Mouse (Mus musculus) C2C12 (cell line): ENCODE measurements around the gene Slc6a6. TPM values are rescaled to one million over a fixed set of nuclear protein-coding genes. Genes with fewer than 3 reads are reported as not detected.

Experiments
- H3K27me3 ChIP-seq: one replicate; pipeline ENCODE4 v1.6.1; 2011; ENCODE audit not compliant: control insufficient read depth, insufficient read depth, insufficient read length
- H3K36me3 ChIP-seq: one replicate; pipeline ENCODE4 v1.6.1; 2011; ENCODE audit not compliant: control insufficient read depth, insufficient read depth
- H3K4me3 ChIP-seq: one replicate; pipeline ENCODE4 v1.5.1; 2011; ENCODE audit warnings: mild to moderate bottlenecking, control low read depth; ENCODE audit not compliant: poor library complexity, insufficient read depth, severe bottlenecking
- H3K79me2 ChIP-seq: one replicate; pipeline ENCODE4 v1.6.1; 2011; ENCODE audit not compliant: control insufficient read depth, insufficient read depth
- H3K79me3 ChIP-seq: one replicate; pipeline ENCODE4 v1.6.1; 2011; ENCODE audit warnings: low read depth, control low read depth
- H3ac ChIP-seq: one replicate; pipeline ENCODE3; 2011; ENCODE audit warnings: low read depth; ENCODE audit not compliant: control insufficient read depth, insufficient read length
- CEBPB ChIP-seq: IDR thresholded peaks from one replicate; pipeline ENCODE4 v1.6.1; 2011; ENCODE audit warnings: low read depth, mild to moderate bottlenecking, control low read depth, moderate library complexity
- CTCF ChIP-seq: IDR thresholded peaks from one replicate; pipeline ENCODE4 v1.5.1; 2011; ENCODE audit not compliant: control insufficient read depth, insufficient read depth, insufficient read length
- FOSL1 ChIP-seq: IDR thresholded peaks from one replicate; pipeline ENCODE4 v1.8.0; 2011; ENCODE audit warnings: mild to moderate bottlenecking, low read length; ENCODE audit not compliant: poor library complexity, insufficient read depth, severe bottlenecking
- MAX ChIP-seq: IDR thresholded peaks from one replicate; pipeline ENCODE4 v1.6.1; 2011; ENCODE audit warnings: mild to moderate bottlenecking, control low read depth
- MYOD1 ChIP-seq: IDR thresholded peaks from one replicate; pipeline ENCODE4 v1.6.1; 2011; ENCODE audit warnings: low read depth; ENCODE audit not compliant: control insufficient read depth, insufficient read length
- MYOG ChIP-seq: IDR thresholded peaks from one replicate; pipeline ENCODE4 v1.6.1; 2011; ENCODE audit not compliant: control insufficient read depth, insufficient read length; ENCODE audit errors: extremely low read depth
- USF1 ChIP-seq: IDR thresholded peaks from one replicate; pipeline ENCODE4 v1.6.1; 2011; ENCODE audit warnings: low read depth, mild to moderate bottlenecking, control low read depth, moderate library complexity
- polyA plus RNA-seq: library from polyadenylated mRNA; unstranded; fragments of >200 nt; fragmentation: generic; extraction: Trizol; gene quantifications from one replicate; pipeline ENCODE4 v1.2.1, GENCODE M21; 2012; ENCODE audit warnings: missing spikeins

Slc6a6 gene
- polyA plus RNA-seq, 1 experiment: 97.0 TPM

DNA sequence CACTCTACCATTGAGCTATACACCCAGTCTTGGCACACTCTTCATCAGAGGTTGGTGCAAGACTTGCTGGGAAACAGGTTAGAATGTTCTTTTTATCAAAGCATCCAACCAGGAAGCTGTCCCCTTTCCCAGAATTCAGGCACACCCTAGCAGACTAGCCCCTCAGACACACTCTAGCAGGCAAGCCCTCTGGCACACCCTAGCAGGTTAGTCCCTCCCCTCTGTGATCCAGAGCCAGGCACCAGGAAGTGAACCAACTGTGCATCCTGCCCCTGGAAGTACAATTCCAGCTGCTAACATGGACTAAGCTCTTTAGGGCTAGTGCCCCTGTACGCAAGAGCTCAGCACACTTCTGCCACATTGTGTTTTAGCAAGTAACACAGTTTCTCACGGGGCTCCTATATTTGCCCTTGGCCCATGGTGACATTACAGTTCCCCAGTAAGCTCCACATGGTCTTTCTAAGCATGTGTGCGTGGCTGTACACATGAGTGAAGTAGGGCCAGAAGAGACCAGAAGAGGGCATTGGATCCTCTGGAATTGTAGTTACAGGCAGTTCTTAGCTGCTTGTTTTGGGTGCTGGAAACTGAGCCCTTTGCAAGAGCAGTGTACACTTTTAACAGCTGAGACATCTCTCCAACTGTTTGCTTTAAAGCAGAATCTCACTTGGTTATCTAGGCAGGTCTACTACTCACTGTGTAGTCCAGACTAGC is 17.7 kb upstream of the Slc6a6 start:
- Histone ChIP-seq H3ac (no peak overlapping the region), H3K79me2 (no peaks in the 10 kb centered on the region), H3K79me3 (no peaks in the 10 kb centered on the region), H3K4me3 (no peak overlapping the region), H3K27me3 (no peaks in the 10 kb centered on the region), H3K36me3 (no peaks in the 10 kb centered on the region)
- TF ChIP-seq CTCF: no peak
- TF ChIP-seq FOSL1: no peak

DNA sequence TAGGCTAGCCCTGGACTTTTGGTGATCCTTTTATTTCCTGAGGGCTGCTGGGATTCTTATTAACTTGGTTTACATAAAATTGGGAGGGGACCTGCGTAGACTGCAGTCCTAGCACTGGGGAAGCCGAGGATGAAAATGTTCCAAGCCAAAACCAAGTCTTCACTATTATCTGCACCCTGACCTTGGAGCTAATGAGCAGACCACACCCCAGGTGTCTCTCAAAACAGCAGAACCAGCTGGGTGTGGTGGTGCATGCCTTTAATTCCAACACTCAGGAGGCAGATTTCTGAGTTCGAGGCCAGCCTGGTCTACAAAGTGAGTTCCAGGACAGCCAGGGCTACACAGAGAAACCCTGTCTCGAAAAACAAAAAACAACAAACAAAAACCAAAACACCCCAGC is 16.7 kb upstream of the Slc6a6 start:
- Histone ChIP-seq H3K27me3 (no peaks in the 10 kb centered on the region), H3ac (no peak overlapping the region), H3K36me3 (no peaks in the 10 kb centered on the region), H3K79me3 (no peaks in the 10 kb centered on the region), H3K79me2 (no peaks in the 10 kb centered on the region), H3K4me3 (no peak overlapping the region)
- no peak for TF ChIP-seq MYOG
- no peak for TF ChIP-seq CTCF
- no peak for TF ChIP-seq MAX
- TF ChIP-seq CEBPB: no peak
- no peak for TF ChIP-seq USF1

DNA sequence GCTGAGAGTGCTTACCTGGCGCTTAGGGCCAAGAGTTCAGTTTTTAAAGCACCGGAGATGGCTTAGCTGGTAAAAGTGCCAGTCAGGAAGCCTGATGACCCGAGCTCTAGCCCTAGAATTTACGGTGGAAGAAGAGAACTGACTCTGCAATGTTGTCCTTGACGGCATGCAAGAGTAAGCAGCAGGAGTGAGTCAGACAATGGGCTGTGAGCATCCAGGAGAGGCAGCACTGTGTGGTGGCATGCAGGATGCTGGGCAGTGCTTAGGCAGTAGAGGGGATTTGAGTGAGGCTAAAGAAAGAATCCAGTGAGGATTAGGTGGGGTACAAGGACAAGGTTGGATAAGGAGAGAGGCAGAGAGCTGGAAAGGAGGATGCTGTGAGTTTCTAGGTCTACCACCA is 15.6 kb upstream of the Slc6a6 start:
- H3K79me3 ChIP-seq: no peaks in the 10 kb centered on the region
- no peaks in the 10 kb centered on the region for H3K36me3 ChIP-seq
- no peak overlapping the region for H3ac ChIP-seq
- no peaks in the 10 kb centered on the region for H3K79me2 ChIP-seq
- TF ChIP-seq FOSL1: no peak
- no peak for TF ChIP-seq CEBPB
- no peak for TF ChIP-seq MYOD1
- no peak for TF ChIP-seq USF1
- TF ChIP-seq CTCF: no peak
- no peak for TF ChIP-seq MYOG
- no peak for TF ChIP-seq MAX
- no peak overlapping the region for H3K4me3 ChIP-seq
- no peaks in the 10 kb centered on the region for H3K27me3 ChIP-seq

DNA sequence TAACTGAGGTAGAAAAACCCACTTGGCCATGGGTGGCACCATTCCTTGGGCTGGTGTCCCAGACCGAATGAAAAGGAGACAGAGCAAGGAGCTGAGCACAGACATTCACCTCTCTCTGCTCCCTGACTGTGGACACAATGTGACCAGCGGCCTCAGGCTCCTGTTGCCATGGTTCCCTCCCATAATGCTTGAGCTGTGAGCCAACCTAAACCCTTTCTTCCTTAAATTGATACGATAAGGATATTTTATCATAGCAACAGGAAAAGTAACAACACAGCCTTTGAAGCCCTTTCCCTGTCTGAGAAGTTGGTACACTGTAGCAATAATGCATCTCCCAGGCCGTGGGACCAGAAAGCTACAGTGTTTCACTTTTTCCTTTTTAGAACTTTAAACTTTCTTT is 14.6 kb upstream of the Slc6a6 start:
- H3K79me3 ChIP-seq: no peaks in the 10 kb centered on the region
- H3K79me2 ChIP-seq: no peaks in the 10 kb centered on the region
- TF ChIP-seq CEBPB (no peak), MAX (no peak), MYOD1 (no peak)
- H3K4me3 ChIP-seq: no peak overlapping the region
- no peaks in the 10 kb centered on the region for H3K27me3 ChIP-seq
- no peaks in the 10 kb centered on the region for H3K36me3 ChIP-seq
- H3ac ChIP-seq: no peak overlapping the region

DNA sequence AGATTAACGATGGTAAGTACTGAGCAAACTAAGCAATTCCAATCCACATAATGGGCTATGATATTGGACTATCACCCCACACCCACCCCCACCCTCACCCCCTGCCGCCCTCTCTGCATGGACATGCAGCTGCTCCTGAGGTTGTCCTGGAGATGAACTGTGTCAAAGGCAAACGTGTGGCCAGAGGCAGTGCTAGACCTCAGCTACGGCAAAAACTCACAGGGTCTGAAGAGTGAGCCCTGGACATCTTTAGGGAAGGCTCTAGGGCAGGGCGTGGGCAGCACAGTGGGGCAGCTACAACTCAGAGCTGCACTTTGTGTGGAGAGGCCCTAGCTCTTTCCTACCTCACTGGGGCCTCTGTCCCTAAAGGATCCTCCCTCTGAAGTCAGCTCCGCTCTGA is 13.6 kb upstream of the Slc6a6 start:
- Histone ChIP-seq H3K27me3 (no peaks in the 10 kb centered on the region), H3ac (no peak overlapping the region), H3K79me3 (no peaks in the 10 kb centered on the region)

DNA sequence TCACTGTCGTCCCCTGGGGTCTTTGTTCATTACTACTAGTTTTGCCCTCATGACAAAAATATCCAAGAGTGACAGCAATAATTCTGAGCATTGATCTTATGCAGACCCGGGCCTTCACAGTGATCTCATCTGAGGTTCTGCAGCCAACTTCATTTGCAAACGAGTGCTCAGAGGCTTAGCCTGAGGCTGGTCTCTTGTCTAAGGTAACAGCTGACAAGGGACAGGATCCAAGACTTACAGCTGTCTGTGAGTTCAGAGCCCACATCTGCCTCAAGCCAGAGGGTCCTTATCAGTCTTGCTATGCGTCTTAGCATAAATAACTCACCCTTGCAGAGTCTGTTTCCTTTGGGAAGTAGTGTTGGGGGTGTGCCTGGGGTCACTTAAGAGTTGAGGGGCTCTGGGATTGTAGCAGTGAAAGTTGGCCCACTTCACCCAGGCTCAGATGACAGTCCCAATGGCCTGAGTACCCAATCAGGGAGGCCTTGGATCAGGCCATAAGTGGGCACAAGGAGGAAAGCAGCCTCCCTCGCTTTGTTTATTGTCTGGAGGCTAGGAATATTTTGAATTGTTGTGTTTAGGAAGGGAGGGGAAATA is 9.0 kb upstream of the Slc6a6 start:
- H3ac ChIP-seq: no peak overlapping the region
- no peaks in the 10 kb centered on the region for H3K79me2 ChIP-seq
- H3K79me3 ChIP-seq: no peaks in the 10 kb centered on the region
- no peaks in the 10 kb centered on the region for H3K27me3 ChIP-seq
- no peaks in the 10 kb centered on the region for H3K36me3 ChIP-seq
- TF ChIP-seq CTCF (no peak), CEBPB (no peak), MYOG (no peak), MYOD1 (no peak), USF1 (no peak), MAX (no peak), FOSL1 (no peak)
- no peak overlapping the region for H3K4me3 ChIP-seq

More for the DNA sequence above, 13.6 kb upstream of the Slc6a6 start:
- TF ChIP-seq MYOD1 (no peak), FOSL1 (no peak), MYOG (no peak), CTCF (no peak)
- H3K79me2 ChIP-seq: no peaks in the 10 kb centered on the region
- H3K36me3 ChIP-seq: no peaks in the 10 kb centered on the region
- no peak overlapping the region for H3K4me3 ChIP-seq
